Mouse (Mus musculus) limb, embryonic 10.5 days (tissue): Measurements from ENCODE around the gene Tfb1m. TPM values are rescaled to one million over a fixed set of nuclear protein-coding genes. Genes with fewer than 3 reads are reported as not detected.

Experiments
- DNase-seq: peaks from one replicate; pipeline ENCODE4 v3.0.0-alpha.2; 2017; ENCODE audit warnings: low spot score
- H3K27ac ChIP-seq: fragments of 300-500 bp; sonication (generic); 2 replicates; pipeline ENCODE4 v1.5.1; 2016; ENCODE audit warnings: mild to moderate bottlenecking
- H3K27me3 ChIP-seq: fragments of 300-500 bp; sonication (generic); 2 replicates; pipeline ENCODE4 v1.6.1; 2016; ENCODE audit warnings: low read depth, mild to moderate bottlenecking; ENCODE audit not compliant: poor library complexity, severe bottlenecking
- H3K36me3 ChIP-seq: fragments of 300-500 bp; sonication (generic); 2 replicates; pipeline ENCODE4 v1.6.1; 2016; ENCODE audit warnings: mild to moderate bottlenecking, moderate library complexity
- H3K4me1 ChIP-seq: fragments of 300-500 bp; sonication (generic); 2 replicates; pipeline ENCODE4 v1.6.1; 2016
- H3K4me3 ChIP-seq: fragments of 300-500 bp; sonication (generic); 2 replicates; pipeline ENCODE4 v1.5.1; 2016; ENCODE audit warnings: mild to moderate bottlenecking, moderate library complexity
- H3K9me3 ChIP-seq: fragments of 300-500 bp; sonication (generic); replicated peaks from 2 replicates; pipeline ENCODE4 v1.6.1; 2016; ENCODE audit warnings: mild to moderate bottlenecking
- WGBS: fragments of 180-500 bp; shearing (Covaris S2); methylation state at CpG from one replicate; pipeline ENCODE4 v1.1.7; 2016; 5-methylcytosine and 5-hydroxymethylcytosine counted together
- polyA plus RNA-seq: library from polyadenylated mRNA; unstranded; fragments of >200 nt; fragmentation: Nextera tagmentation; extraction: Ambion mirVana; gene quantifications from 2 replicates; pipeline ENCODE4 v1.2.1, GENCODE M21; 2016

Tfb1m gene
- polyA plus RNA-seq, 1 experiment from 2014 or later = 16.9 TPM

DNA sequence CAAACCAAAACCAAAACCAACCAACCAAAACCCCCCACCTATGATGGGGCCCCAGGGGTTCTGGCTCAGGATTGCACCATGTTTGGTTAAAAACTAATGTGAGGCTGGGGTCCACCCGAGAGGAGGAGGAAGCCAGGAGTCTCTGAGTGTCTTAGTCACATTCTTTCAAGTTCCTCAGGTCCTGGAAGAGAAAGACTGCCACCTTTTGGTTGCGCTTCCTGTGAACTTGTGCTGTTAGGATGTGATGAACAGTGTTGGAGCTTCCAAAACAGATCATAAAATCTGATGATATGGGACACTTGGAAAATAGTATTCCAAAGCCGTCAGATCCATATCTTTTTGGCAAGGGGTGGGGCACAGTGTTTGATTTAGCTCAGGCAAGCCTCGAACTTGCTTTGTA is 56.6 kb downstream of the Tfb1m start:
- Histone ChIP-seq H3K27me3 (no peaks in the 10 kb centered on the region), H3K27ac (no peak overlapping the region), H3K9me3 (no peaks in the 10 kb centered on the region), H3K4me3 (no peak overlapping the region), H3K4me1 (no peaks in the 10 kb centered on the region), H3K36me3 (no peaks in the 10 kb centered on the region)
- DNase-seq = no peak
- 88% methylated on average over 4 of the region's 4 CpGs for WGBS

DNA sequence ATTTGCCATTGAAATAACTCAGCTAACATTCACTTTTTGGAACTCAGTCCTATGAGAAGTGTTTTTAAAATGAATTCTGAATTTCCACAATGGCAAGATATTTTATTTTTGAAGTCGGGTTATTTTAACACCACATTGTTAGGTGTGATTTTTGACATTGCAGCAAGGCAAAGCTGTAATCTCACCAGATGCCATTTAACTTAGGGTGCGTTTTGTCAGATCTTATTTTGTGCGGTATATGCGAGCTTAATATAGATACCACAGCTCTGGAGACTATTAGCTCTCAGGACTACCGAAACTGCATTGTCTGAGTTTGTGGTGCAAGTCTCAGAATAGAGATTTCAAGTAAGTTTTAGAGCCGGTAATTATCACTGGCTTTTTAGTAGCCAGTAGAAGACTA is 57.5 kb downstream of the Tfb1m start:
- WGBS = 95% methylated on average over 6 of the region's 6 CpGs
- no peaks in the 10 kb centered on the region for H3K27me3 ChIP-seq
- H3K4me3 ChIP-seq = no peak overlapping the region
- H3K4me1 ChIP-seq = no peaks in the 10 kb centered on the region
- H3K9me3 ChIP-seq = no peaks in the 10 kb centered on the region
- no peaks in the 10 kb centered on the region for H3K36me3 ChIP-seq
- H3K27ac ChIP-seq = no peak overlapping the region
- DNase-seq = no peak

DNA sequence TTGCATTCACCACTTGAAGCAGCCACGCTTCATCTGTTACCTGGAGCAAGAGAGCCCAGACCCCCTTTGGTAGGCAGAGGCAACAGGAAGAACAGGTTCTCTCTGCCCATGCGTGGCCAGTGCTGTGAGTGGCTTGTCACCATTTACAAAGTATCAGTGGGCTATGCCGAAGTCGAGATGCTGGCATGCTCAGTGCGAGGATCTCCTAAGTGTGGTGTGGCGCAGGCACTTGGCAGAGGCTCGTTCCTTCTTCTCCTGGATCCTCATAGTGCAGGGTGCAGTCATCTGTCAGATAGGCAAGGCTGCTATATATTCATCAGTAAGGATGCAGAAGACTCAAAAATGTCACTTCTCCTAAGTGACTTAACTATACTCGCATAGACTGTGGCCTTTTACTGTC is 58.1 kb downstream of the Tfb1m start:
- DNase-seq = no peak
- WGBS = 90% methylated on average over 8 of the region's 8 CpGs
- H3K4me1 ChIP-seq = no peaks in the 10 kb centered on the region
- H3K36me3 ChIP-seq = no peaks in the 10 kb centered on the region
- no peaks in the 10 kb centered on the region for H3K9me3 ChIP-seq
- no peak overlapping the region for H3K27ac ChIP-seq
- H3K27me3 ChIP-seq = no peaks in the 10 kb centered on the region
- no peak overlapping the region for H3K4me3 ChIP-seq

DNA sequence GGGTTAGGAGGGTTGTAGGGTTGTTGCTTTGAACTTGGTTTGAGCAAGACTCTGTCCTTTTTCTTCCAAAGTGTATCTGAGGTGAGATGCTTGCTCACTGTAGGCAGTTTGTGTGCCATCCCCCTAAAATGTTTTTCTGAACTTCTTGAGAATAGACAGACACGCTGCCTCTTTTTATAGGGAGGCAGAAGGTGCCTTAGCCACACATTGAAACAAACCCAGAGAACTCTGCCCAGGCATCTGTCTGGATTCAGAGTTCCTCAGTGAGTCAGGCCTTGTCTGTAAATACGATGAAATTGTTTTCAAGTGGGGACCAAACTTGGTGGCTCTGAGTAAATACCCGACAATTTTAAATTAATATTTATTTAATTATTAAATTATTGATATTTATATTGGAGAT is 59.0 kb downstream of the Tfb1m start:
- H3K9me3 ChIP-seq = no peaks in the 10 kb centered on the region
- H3K27me3 ChIP-seq = no peaks in the 10 kb centered on the region
- DNase-seq = no peak
- no peaks in the 10 kb centered on the region for H3K4me1 ChIP-seq
- H3K4me3 ChIP-seq = no peak overlapping the region
- 92% methylated on average over 3 of the region's 3 CpGs for WGBS
- no peak overlapping the region for H3K27ac ChIP-seq
- H3K36me3 ChIP-seq = no peaks in the 10 kb centered on the region

DNA sequence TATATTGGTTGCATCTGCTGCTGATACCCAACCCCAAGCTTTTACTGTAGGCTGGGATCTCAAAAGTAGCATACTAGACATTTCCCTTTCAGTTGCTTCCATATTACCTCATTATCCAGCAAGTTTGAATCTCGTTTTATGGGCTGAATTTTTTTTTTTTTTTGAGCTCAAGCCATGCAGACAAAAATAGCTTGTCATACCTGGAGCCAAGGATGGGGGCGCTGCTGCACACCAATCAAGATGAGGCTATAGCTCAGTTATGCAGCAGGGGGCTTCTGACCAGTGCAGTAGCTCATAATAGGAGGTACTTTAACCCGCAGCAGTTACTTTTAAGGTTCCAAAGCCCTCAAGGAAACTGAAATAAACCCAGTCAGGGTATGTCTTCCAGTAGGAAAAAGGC is 59.5 kb downstream of the Tfb1m start:
- peak; percentile 55 for DNase-seq
- Histone ChIP-seq H3K4me1 (no peaks in the 10 kb centered on the region), H3K9me3 (no peaks in the 10 kb centered on the region), H3K27me3 (no peaks in the 10 kb centered on the region), H3K4me3 (no peak overlapping the region), H3K36me3 (no peaks in the 10 kb centered on the region), H3K27ac (no peak overlapping the region)
- 35% methylated on average over 3 of the region's 3 CpGs for WGBS

DNA sequence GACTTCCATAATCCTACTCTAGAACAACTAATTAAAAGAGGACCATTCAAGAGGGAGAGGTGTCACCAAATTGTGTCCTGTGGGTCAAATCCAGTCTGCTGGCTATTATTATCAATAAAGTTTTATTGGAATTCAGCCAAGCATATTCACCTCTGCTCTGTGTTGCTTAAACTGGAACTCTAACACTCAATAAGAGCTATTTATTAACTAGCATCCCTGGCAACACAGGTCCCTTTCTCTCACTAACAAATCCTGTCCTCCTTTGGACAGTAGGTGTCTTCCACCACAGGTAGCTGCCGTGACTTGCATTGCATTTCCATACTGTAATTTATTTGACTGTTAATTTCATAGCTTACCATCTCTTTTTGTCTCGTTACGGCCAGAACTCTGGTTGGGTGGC is 61.5 kb downstream of the Tfb1m start:
- H3K27me3 ChIP-seq = no peaks in the 10 kb centered on the region
- H3K4me1 ChIP-seq = no peaks in the 10 kb centered on the region
- 93% methylated on average over 3 of the region's 3 CpGs for WGBS
- no peaks in the 10 kb centered on the region for H3K9me3 ChIP-seq
- H3K4me3 ChIP-seq = no peak overlapping the region
- no peak overlapping the region for H3K27ac ChIP-seq
- H3K36me3 ChIP-seq = no peaks in the 10 kb centered on the region
- no peak for DNase-seq

DNA sequence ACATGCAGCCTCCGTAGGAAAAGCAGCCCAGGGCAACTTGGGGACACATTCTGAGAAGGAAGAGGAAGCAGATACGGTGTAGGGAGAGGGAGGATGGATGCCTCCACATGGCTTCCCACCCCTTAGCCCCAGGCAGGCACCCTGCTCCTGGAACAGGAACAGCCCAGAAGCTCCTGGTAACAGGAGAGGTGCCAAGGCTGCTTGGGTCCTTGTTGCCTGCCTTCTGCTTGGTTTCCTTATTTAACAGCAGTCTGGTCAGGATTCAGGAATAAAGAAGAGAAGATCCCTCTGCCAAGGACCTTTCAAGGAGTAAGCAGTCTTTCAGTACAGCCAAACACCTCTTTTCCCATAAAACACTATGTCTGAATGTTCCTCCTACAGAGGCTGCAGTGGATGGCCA is 62.0 kb downstream of the Tfb1m start:
- no peaks in the 10 kb centered on the region for H3K36me3 ChIP-seq
- 73% methylated on average over 2 of the region's 2 CpGs for WGBS
- no peak overlapping the region for H3K27ac ChIP-seq
- H3K9me3 ChIP-seq = no peaks in the 10 kb centered on the region
- no peak overlapping the region for H3K4me3 ChIP-seq
- H3K4me1 ChIP-seq = no peaks in the 10 kb centered on the region
- no peaks in the 10 kb centered on the region for H3K27me3 ChIP-seq
- no peak for DNase-seq

DNA sequence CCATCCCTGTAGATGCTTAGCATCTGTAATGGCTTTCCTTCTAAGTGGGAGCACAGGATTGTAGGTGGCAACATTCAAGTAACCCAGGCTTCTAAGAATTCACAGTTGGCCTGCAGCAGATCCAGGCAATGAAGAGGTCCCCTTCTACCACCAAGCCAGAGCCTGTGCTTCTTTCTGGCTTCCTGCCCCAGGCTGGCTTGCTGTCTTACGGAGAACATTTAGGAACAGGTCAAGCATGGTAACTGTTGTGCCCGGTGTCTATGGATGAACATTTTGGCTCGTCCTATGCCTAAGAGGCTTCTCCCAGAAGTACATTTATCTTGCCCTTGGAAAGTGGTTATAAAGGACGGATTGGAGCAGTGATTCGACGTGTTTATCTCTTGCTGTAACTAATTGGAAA is 65.9 kb downstream of the Tfb1m start:
- no peak for DNase-seq
- WGBS = 86% methylated on average over 6 of the region's 6 CpGs

DNA sequence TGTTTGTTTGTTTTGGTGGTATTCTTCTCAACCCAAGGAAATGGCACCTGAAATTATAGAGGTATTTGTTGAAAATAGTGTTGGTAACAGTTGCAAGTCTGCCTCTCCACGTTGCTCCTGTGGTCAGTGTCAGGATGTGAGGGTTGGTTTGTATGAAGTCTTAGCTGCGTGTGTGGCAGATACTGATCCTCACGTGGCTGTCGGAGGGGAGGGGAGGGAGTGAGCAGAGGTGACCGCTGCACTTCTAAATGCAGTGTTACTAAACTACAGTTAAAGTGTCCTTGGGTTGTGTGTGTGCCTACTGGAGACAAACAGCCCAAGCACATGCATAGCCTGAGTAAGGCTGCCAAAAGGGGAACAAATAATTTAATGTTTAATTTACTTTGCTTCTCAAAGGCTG is 66.5 kb downstream of the Tfb1m start:
- Histone ChIP-seq H3K36me3 (no peaks in the 10 kb centered on the region), H3K4me3 (no peak overlapping the region), H3K27ac (no peak overlapping the region), H3K4me1 (no peaks in the 10 kb centered on the region), H3K9me3 (no peaks in the 10 kb centered on the region), H3K27me3 (no peaks in the 10 kb centered on the region)
- WGBS = 71% methylated on average over 5 of the region's 5 CpGs
- no peak for DNase-seq

More for the DNA sequence above, 65.9 kb downstream of the Tfb1m start:
- Histone ChIP-seq H3K36me3 (no peaks in the 10 kb centered on the region), H3K9me3 (no peaks in the 10 kb centered on the region), H3K4me1 (no peaks in the 10 kb centered on the region), H3K27me3 (no peaks in the 10 kb centered on the region), H3K4me3 (no peak overlapping the region), H3K27ac (no peak overlapping the region)

DNA sequence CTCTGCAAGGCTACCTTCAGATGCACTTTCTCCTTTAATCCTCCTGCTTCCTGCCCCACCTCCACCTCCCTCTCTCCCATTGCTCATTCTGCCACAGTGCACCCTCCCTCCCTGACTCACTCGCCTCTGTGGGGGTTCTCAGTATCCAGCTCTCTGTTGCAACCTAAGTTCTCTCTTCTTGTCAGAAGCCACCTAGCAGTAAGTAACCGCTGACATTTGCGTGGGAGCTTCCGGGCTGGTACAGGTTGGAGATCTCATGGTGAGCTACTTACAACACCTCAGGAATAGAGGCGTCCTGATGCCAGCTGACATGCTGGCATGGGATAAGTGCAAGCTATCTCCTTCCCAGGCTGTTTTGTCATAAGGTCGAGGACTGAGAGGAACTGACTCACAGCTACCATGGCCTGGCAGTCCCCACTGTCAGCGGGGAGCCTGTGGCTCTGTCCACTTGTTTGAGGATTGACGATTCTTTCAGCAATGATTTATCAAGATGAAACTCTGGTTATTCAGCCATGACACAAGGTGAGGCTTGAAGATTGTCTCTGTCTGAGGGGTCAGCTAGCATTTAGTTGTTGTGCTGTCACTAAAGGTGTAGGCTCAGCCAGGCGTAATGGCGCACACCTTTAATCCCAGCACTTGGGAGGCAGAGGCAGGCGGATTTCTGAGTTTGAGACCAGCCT is 67.2 kb downstream of the Tfb1m start:
- no peaks in the 10 kb centered on the region for H3K4me1 ChIP-seq
- no peak for DNase-seq
- H3K4me3 ChIP-seq = no peak overlapping the region
- 85% methylated on average over 11 of the region's 11 CpGs for WGBS
- H3K27me3 ChIP-seq = no peaks in the 10 kb centered on the region
- no peak overlapping the region for H3K27ac ChIP-seq
- H3K36me3 ChIP-seq = no peaks in the 10 kb centered on the region
- no peaks in the 10 kb centered on the region for H3K9me3 ChIP-seq

DNA sequence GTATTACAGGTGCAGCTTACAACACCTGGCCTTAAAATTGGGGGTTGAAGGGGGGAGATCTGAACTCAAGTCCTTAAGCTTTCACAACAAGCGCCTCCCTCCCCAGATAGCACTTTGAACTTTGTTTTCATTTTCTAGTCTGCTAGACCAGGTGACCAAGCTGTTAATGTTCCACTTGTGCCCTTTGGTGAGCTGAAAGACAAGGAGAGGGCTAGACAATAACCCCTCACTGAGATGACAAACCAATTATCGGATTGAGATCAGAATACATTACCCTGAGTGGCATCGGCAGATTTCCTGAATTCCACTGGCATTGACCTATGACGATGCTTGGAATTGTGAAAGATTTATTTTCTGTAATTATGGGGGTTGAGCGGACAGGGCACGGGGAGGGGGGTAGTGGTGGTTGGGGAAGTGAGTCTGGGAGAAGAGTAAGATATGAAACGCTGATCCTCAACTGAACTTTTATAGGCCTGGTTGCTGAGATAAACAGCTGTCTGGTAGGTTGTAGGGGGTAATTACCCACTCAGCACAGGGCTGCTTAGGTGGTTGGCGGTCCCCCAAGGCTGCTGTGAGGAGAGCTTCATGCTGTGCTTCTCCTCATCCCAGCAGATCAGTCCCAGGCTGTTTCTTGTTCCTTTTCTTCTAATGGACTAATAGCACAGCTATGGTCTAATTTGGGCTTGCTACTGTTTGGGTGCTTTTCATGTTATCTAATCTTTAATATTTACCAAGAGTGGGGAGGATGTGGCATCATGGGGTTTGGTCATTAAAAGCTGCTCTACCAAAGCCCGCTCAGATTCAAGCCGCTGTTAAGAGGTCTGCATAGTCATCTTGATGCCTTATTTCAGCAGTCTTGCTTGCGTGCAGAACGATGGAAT is 69.6 kb downstream of the Tfb1m start:
- Histone ChIP-seq H3K4me1 (no peaks in the 10 kb centered on the region), H3K36me3 (no peaks in the 10 kb centered on the region)
- 83% methylated on average over 12 of the region's 12 CpGs for WGBS

DNA sequence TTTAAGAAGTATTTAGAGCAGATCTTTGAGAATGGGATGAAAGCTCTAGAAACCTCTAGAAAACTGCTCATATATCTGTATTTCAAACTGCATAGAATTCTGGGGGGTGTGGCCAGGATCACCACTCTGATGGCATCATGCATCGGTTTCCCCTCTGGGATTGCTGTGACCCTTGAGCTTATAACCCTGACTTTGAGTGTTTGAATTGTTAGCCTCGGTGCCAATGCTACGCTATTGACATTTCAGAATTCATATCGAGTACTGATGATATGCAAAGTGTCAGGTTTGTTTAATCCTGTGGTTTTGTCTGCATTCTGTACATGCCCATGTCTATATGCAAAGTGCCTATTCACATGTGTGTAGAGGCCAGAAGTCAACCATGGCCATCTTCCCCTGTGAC is 70.4 kb downstream of the Tfb1m start:
- 91% methylated on average over 4 of the region's 4 CpGs for WGBS
- Histone ChIP-seq H3K9me3 (no peaks in the 10 kb centered on the region), H3K4me1 (no peaks in the 10 kb centered on the region), H3K36me3 (no peaks in the 10 kb centered on the region), H3K4me3 (no peak overlapping the region), H3K27ac (no peak overlapping the region), H3K27me3 (no peaks in the 10 kb centered on the region)
- no peak for DNase-seq

More for the DNA sequence above, 69.6 kb downstream of the Tfb1m start:
- H3K27ac ChIP-seq = no peak overlapping the region
- H3K4me3 ChIP-seq = no peak overlapping the region
- no peak for DNase-seq
- H3K9me3 ChIP-seq = no peaks in the 10 kb centered on the region
- H3K27me3 ChIP-seq = no peaks in the 10 kb centered on the region

DNA sequence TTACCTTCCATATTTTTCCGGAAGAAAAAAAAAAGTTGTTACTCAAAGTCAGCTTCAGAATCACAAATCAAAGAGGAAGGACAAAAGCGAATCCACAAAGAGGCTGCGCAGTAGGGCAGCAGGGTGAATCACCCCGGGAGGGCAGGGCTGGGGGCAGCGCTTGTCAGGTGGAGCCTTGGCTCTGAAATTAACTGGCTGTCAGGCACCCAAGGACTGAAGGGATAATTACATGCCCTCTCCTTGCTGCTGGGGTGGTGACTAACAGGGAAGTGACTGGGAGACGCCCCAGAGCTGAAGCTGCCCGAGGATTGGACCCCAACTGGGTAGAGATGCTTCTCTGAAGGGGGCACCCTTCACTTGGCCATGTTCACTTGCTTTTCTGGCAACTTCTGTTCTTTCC is 71.7 kb downstream of the Tfb1m start:
- Histone ChIP-seq H3K27ac (no peak overlapping the region), H3K9me3 (no peaks in the 10 kb centered on the region), H3K36me3 (no peaks in the 10 kb centered on the region), H3K4me3 (no peak overlapping the region), H3K27me3 (no peaks in the 10 kb centered on the region), H3K4me1 (no peaks in the 10 kb centered on the region)
- 78% methylated on average over 7 of the region's 7 CpGs for WGBS
- DNase-seq = no peak
